Mouse (Mus musculus) forebrain, postnatal 0 days (tissue): Measurements from ENCODE around the gene Dclk1. TPM values are rescaled to one million over a fixed set of nuclear protein-coding genes. Genes with fewer than 3 reads are reported as not detected.

Experiments
- ATAC-seq: fragments of 200-750 bp; cut with Nextera tagmentation; 2 replicates; pipeline ENCODE4 v1.8.0; 2017; ENCODE audit warnings: mild to moderate bottlenecking, moderate library complexity
- DNase-seq: peaks from one replicate; pipeline ENCODE4 v3.0.0-alpha.2; 2015
- H3K27ac ChIP-seq: fragments of 300-500 bp; sonication (generic); 2 replicates; pipeline ENCODE4 v1.5.1; 2014; ENCODE audit warnings: low read depth, mild to moderate bottlenecking, antibody characterized with exemption, low read length, moderate library complexity, mixed read lengths
- H3K27me3 ChIP-seq: fragments of 300-500 bp; sonication (generic); 2 replicates; pipeline ENCODE4 v1.6.1; 2014; ENCODE audit warnings: mild to moderate bottlenecking, low read length, mixed read lengths; ENCODE audit not compliant: insufficient read depth
- H3K36me3 ChIP-seq: fragments of 300-500 bp; sonication (generic); 2 replicates; pipeline ENCODE4 v1.6.1; 2014; ENCODE audit warnings: mild to moderate bottlenecking, moderate library complexity; ENCODE audit not compliant: insufficient read depth
- H3K4me1 ChIP-seq: fragments of 300-500 bp; sonication (generic); 2 replicates; pipeline ENCODE4 v1.6.1; 2014; ENCODE audit warnings: antibody characterized with exemption; ENCODE audit not compliant: insufficient read depth
- H3K4me2 ChIP-seq: fragments of 300-500 bp; sonication (generic); 2 replicates; pipeline ENCODE4 v1.6.1; 2014; ENCODE audit warnings: low read depth, mild to moderate bottlenecking, moderate library complexity
- H3K4me3 ChIP-seq: fragments of 300-500 bp; sonication (generic); 2 replicates; pipeline ENCODE4 v1.5.1; 2014; ENCODE audit warnings: low read depth, low read length, mixed read lengths
- H3K9ac ChIP-seq: fragments of 300-500 bp; sonication (generic); 2 replicates; pipeline ENCODE4 v1.6.1; 2014; ENCODE audit warnings: mild to moderate bottlenecking
- H3K9me3 ChIP-seq: fragments of 300-500 bp; sonication (generic); 2 replicates; pipeline ENCODE4 v1.6.1; 2016; ENCODE audit warnings: low read length
- CTCF ChIP-seq: sonication (generic); IDR thresholded peaks from 2 replicates; pipeline ENCODE4 v1.5.1; 2016; ENCODE audit warnings: antibody characterized with exemption, control low read depth, low read depth
- WGBS: fragments of 180-500 bp; shearing (Covaris S2); extraction: QIAGEN DNeasy Blood & Tissue Kit; methylation state at CpG from one replicate; pipeline ENCODE4 v1.1.7; 2014; 5-methylcytosine and 5-hydroxymethylcytosine counted together
- polyA plus RNA-seq: library from polyadenylated mRNA; unstranded; fragments of >200 nt; fragmentation: Nextera tagmentation; extraction: Ambion mirVana; gene quantifications from 2 replicates; pipeline ENCODE4 v1.2.1, GENCODE M21; 2015
- total RNA-seq: library from RNA; depleted of rRNA; stranded (reverse); fragments of >200 nt; gene quantifications from 2 replicates; pipeline ENCODE4 v1.2.3, GENCODE M21; 2014; rRNA removed

Gene Dclk1
- total and polyA plus RNA-seq, 2 experiments from 2014 or later, result 219 to 347 TPM

- no peak for TF ChIP-seq CTCF
- DNase-seq (no peak), ATAC-seq (no peak)
- H3K9me3 ChIP-seq, result no peaks in the 10 kb centered on the region
- H3K4me3 ChIP-seq, result no peak overlapping the region
- H3K27ac ChIP-seq, result no peak overlapping the region
- H3K9ac ChIP-seq, result no peak overlapping the region; the same call in 1 of the 2 replicates
- no peaks in the 10 kb centered on the region for H3K27me3 ChIP-seq
- no peaks in the 10 kb centered on the region for H3K36me3 ChIP-seq
- peaks cover 8% of the 10 kb centered on the region for H3K4me1 ChIP-seq
- H3K4me2 ChIP-seq, result no peak overlapping the region
- WGBS, result 22% methylated on average over 12 of the region's 12 CpGs
Observed at GRCm38 (mm10) chr3:55587434-55587971, 345.3 kb downstream of the Dclk1 start.

DNA sequence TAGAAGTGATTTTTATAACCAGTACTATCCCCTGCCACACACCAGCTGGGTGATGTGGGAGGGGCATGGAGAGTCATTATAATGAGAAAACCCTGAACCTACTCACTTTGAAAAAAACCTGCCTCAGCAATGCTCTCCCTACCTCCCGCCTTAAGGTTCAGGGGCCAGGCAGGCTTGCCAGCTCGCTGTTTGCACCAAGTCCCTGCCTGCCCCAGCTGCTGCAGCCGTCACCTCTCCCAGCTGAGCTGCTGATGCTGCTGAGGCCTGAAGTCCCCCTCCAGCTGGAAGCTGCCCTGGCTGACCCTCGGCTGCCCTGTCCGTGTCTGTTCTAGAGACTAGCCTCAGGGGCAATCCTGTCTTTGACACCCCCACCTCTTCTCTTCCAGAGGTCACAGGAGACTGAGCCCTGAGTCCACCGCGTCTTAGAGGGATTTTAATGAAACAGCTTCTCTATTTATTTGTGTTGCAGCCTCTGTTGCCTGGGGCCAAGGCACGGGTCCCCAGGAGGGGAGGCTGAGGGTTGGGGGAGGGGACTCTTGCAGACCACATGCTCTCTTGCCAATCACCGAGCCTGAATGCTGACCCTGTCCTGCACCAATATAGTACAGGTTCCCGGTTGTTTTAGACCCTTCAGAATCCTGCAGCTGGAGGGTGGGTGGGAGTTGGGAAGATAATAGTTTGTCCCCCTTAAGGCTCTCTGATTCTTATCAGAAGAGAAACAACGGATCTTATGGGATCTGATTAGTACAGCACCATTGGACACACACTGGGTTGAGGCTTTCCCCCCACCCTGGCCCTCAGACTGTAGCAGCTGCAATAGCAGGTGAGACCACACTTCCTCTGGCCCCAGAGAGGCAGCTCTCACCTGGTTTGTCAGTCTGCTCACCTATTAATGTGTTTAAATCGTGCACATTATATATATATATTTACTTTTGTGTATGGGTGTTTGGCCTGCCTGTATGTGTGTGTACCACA lies 346.1 kb downstream of the Dclk1 start:
- Histone ChIP-seq H3K9me3 (no peaks in the 10 kb centered on the region), H3K4me1 (peaks cover 8% of the 10 kb centered on the region), H3K4me2 (no peak overlapping the region), H3K36me3 (no peaks in the 10 kb centered on the region), H3K9ac (no peak overlapping the region; the same call in 1 of the 2 replicates), H3K4me3 (no peak overlapping the region), H3K27me3 (no peaks in the 10 kb centered on the region), H3K27ac (no peak overlapping the region)
- no peak for TF ChIP-seq CTCF
- 14% methylated on average over 12 of the region's 12 CpGs for WGBS
- ATAC-seq (peak; percentile 47), DNase-seq (no peak)

Other genes starting within 250 kb of the Dclk1 start
- 2.2 and 3.1 TPM in 2 replicates for gene Ccna1, start 186.9 kb upstream of the Dclk1 start, total RNA-seq
- 4.3 and 5.6 TPM in 2 replicates for gene Ccna1, start 186.9 kb upstream of the Dclk1 start, polyA plus RNA-seq
- 14.1 and 14.7 TPM in 2 replicates for gene Spg20, start 130.3 kb upstream of the Dclk1 start, total RNA-seq
- 6.5 and 9.2 TPM in 2 replicates for gene Spg20, start 130.3 kb upstream of the Dclk1 start, polyA plus RNA-seq
- gene Ccdc169, start 105.0 kb upstream of the Dclk1 start, total RNA-seq, result 0.08 TPM in 1 of 2 replicates, not detected in the other
- 0.06 TPM in 1 of 2 replicates, not detected in the other for gene Ccdc169, start 105.0 kb upstream of the Dclk1 start, polyA plus RNA-seq
- not detected in 2 replicates for gene Sohlh2, start 60.3 kb upstream of the Dclk1 start, total RNA-seq
- not detected in 2 replicates for gene Sohlh2, start 60.3 kb upstream of the Dclk1 start, polyA plus RNA-seq
- not detected in 2 replicates for gene Gm21954, start 229.8 kb downstream of the Dclk1 start, total RNA-seq
- gene Gm21954, start 229.8 kb downstream of the Dclk1 start, polyA plus RNA-seq, result not detected in 2 replicates